Comparison of ENCODE assay signal across 37 mouse cellular contexts in the genomic region with DNA sequence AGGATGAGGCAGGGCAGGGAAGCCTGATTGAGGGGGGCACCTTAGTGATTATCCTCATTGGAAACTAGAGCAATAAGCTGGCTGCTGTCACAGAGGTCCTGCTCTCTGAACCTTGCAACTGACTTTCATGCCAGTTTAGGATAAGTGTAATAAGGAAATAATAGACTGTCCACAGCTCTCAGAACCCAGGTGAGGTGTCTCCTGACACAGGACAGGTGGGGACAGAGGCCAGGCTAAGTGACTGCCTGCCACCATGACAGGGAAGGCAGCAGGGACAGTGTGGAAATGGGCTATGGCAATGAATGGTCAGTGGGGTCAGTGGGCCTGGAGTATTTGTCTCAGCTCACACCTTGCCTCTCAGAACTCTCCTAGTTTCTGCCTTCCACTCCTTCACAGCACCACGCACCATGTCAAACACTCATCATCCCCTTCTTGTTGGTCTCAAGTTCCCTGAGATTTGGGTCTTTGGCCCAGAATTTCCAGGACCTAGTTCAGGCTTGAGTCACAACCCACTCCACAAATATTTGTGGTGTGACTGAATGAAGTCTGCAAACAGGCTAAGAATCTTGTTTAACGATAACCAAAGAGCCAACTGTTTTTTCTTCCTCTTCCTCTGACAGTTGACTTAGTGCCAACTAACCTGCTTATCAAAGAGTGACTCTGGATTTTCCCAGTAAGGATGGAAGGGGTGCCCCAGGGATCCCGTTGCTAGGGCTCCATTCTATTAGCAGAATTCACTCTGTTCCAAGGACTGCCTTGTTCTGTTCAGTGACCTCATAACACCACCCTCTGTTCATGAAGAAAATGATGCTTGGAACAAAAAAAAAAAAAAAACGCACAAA. TPM values are rescaled to one million over a fixed set of nuclear protein-coding genes. Genes with fewer than 3 reads are reported as not detected.
DNase-seq lines count a peak whose midpoint lies in the region; ATAC-seq and TF ChIP-seq lines count a peak whose summit lies in the region.
"Had no signal": no experiment of that assay in that cellular context is flagged by ENCODE, and none has a peak within 500 bp of the region (broad histone marks: within the 10 kb centered on the region; RNA-seq: fewer than 3 reads in every experiment).

TSS of gene Fam3b (minus strand) at position 718 of the 842 bp plus-strand sequence.

- no peaks in the 10 kb centered on the region for H3K4me1 ChIP-seq in lung, embryonic 14.5 days (ENCODE audit: insufficient read depth)
- peaks cover 6% of the 10 kb centered on the region; the same call in 1 of the 2 replicates for H3K4me1 ChIP-seq in lung, adult 2 months (ENCODE audit: control insufficient read depth, insufficient read depth, low read length)
- no peaks in the 10 kb centered on the region for H3K4me1 ChIP-seq in intestine, embryonic 15.5 days (replicated peaks)
- H3K4me1 ChIP-seq in stomach, postnatal 0 days (replicated peaks; ENCODE audit: control insufficient read depth, insufficient read depth) = 0 out of 2 replicates have a peak, but pooled peaks cover 3% of the 10 kb centered on the region
- H3K4me1 ChIP-seq: hindbrain, embryonic 10.5 days; hindbrain, embryonic 15.5 days; liver, embryonic 12.5 days; midbrain, embryonic 12.5 days; neural tube, embryonic 13.5 days had no signal

- TF ChIP-seq CTCF in lung, embryonic 14.5 days (IDR thresholded peaks at IDR 0.05; ENCODE audit: low read depth) = no peak
- no peak for TF ChIP-seq CTCF in lung, adult 2 months (IDR thresholded peaks at IDR 0.05; ENCODE audit: insufficient read depth, low read length)
- TF ChIP-seq CTCF in stomach, postnatal 0 days (IDR thresholded peaks at IDR 0.05; ENCODE audit: low read depth) = no peak

- no peaks in the 10 kb centered on the region for H3K9me3 ChIP-seq in lung, embryonic 14.5 days (ENCODE audit: low read depth, low read length)
- no peaks in the 10 kb centered on the region for H3K9me3 ChIP-seq in intestine, embryonic 15.5 days
- H3K9me3 ChIP-seq in stomach, postnatal 0 days (ENCODE audit: control insufficient read depth, low read length) = no peaks in the 10 kb centered on the region
- H3K9me3 ChIP-seq: embryonic facial prominence, embryonic 13.5 days; hindbrain, embryonic 10.5 days; hindbrain, embryonic 15.5 days; liver, embryonic 12.5 days; midbrain, embryonic 12.5 days; neural tube, embryonic 13.5 days had no signal

- no peak within 1 kb of the TSS for H3K9ac ChIP-seq in lung, embryonic 14.5 days
- H3K9ac ChIP-seq in intestine, embryonic 15.5 days = no peak within 1 kb of the TSS
- H3K9ac ChIP-seq in stomach, postnatal 0 days (ENCODE audit: low read length) = no peak within 1 kb of the TSS
- H3K9ac ChIP-seq: embryonic facial prominence, embryonic 13.5 days; hindbrain, embryonic 15.5 days; liver, embryonic 12.5 days; liver, postnatal 0 days; midbrain, embryonic 12.5 days; neural tube, embryonic 13.5 days had no signal

- no peaks in the 10 kb centered on the region for H3K36me3 ChIP-seq in lung, embryonic 14.5 days (ENCODE audit: insufficient read depth)
- H3K36me3 ChIP-seq in intestine, embryonic 15.5 days = no peaks in the 10 kb centered on the region
- no peaks in the 10 kb centered on the region for H3K36me3 ChIP-seq in stomach, postnatal 0 days (ENCODE audit: control insufficient read depth, insufficient read depth, low read length)
- H3K36me3 ChIP-seq: embryonic facial prominence, embryonic 13.5 days; hindbrain, embryonic 10.5 days; hindbrain, embryonic 15.5 days; liver, embryonic 12.5 days; midbrain, embryonic 12.5 days; neural tube, embryonic 13.5 days had no signal

- no peak within 1 kb of the TSS for H3K4me2 ChIP-seq in lung, embryonic 14.5 days
- no peak within 1 kb of the TSS for H3K4me2 ChIP-seq in intestine, embryonic 15.5 days (replicated peaks)
- H3K4me2 ChIP-seq in stomach, postnatal 0 days (replicated peaks; ENCODE audit: low read depth) = no peak within 1 kb of the TSS
- H3K4me2 ChIP-seq: embryonic facial prominence, embryonic 13.5 days; hindbrain, embryonic 15.5 days; liver, embryonic 12.5 days; midbrain, embryonic 12.5 days; neural tube, embryonic 13.5 days had no signal

- no peak for ATAC-seq in lung, embryonic 14.5 days (ENCODE audit: insufficient read depth)
- peak; percentile 59 for ATAC-seq in intestine, embryonic 15.5 days
- ATAC-seq in stomach, postnatal 0 days (ENCODE audit: low FRiP score, low TSS enrichment) = peak; percentile 45; the same call in 1 of the 2 replicates
- ATAC-seq in erythroid progenitor cell, adult 5-6 weeks (replicated peaks; ENCODE audit: low FRiP score, poor library complexity, severe bottlenecking) = no peak
- ATAC-seq: forebrain, embryonic 16.5 days; inflammation-experienced regulatory T-cells, adult 6 months; liver, embryonic 12.5 days; liver, postnatal 0 days had no signal

- no peak within 1 kb of the TSS for H3K4me3 ChIP-seq in lung, embryonic 14.5 days (ENCODE audit: low read depth, low read length)
- no peak within 1 kb of the TSS for H3K4me3 ChIP-seq in lung, adult 2 months (replicated peaks; ENCODE audit: extremely low read depth, low read depth, low read length)
- no peak within 1 kb of the TSS for H3K4me3 ChIP-seq in intestine, embryonic 15.5 days (replicated peaks)
- no peak within 1 kb of the TSS for H3K4me3 ChIP-seq in stomach, postnatal 0 days (ENCODE audit: low read depth, low read length)
- H3K4me3 ChIP-seq: embryonic facial prominence, embryonic 13.5 days; gastrocnemius, adult 2 months; hindbrain, embryonic 10.5 days; hindbrain, embryonic 15.5 days; liver, embryonic 12.5 days; megakaryocyte, embryonic 14.5 days; midbrain, embryonic 12.5 days; neural tube, embryonic 13.5 days had no signal

- TF ChIP-seq POLR2A in lung, adult 2 months (IDR thresholded peaks at IDR 0.05; ENCODE audit: borderline replicate concordance, extremely low read depth, low read depth, low read length) = no peak

- WGBS in lung, embryonic 14.5 days = 39% methylated on average over 4 of the region's 4 CpGs
- 45% methylated on average over 4 of the region's 4 CpGs for WGBS in lung, adult 2 months
- WGBS in intestine, embryonic 15.5 days = 73% methylated on average over 4 of the region's 4 CpGs
- WGBS in stomach, postnatal 0 days = 46% methylated on average over 4 of the region's 4 CpGs

- no peaks in the 10 kb centered on the region for H3K27me3 ChIP-seq in lung, embryonic 14.5 days (ENCODE audit: insufficient read depth, low read length)
- no peaks in the 10 kb centered on the region for H3K27me3 ChIP-seq in intestine, embryonic 15.5 days (replicated peaks)
- no peaks in the 10 kb centered on the region for H3K27me3 ChIP-seq in stomach, postnatal 0 days (ENCODE audit: control insufficient read depth, insufficient read depth, low read length)
- H3K27me3 ChIP-seq: embryonic facial prominence, embryonic 13.5 days; hindbrain, embryonic 15.5 days; liver, embryonic 12.5 days; midbrain, embryonic 12.5 days; neural tube, embryonic 13.5 days had no signal

- DNase-seq in lung, embryonic 14.5 days = peak; percentile 19
- DNase-seq in lung, adult 2 months = no peak
- peak; percentile 34 for DNase-seq in lung, postnatal 25 days (ENCODE audit: low spot score)
- no peak for DNase-seq in stomach, postnatal 0 days (ENCODE audit: low spot score)
- DNase-seq in spleen, adult 12 weeks (ENCODE audit: low spot score) = no peak
- DNase-seq: adrenal gland, postnatal 25 days; cerebellum, adult 11-12 months; cerebellum, adult 9-11 months; gastrocnemius, adult 2 months; heart, postnatal 14 days; kidney, adult 8-10 months; kidney, postnatal 10 days; left cerebral cortex, postnatal 4 days; liver, postnatal 0 days; right cerebral cortex, postnatal 4 days; thymus, adult 2 months; thymus, postnatal 4 days had no signal

- TF ChIP-seq EP300 in stomach, postnatal 0 days (optimal IDR thresholded peaks at IDR 0.05) = no peak

- no peak within 1 kb of the TSS for H3K27ac ChIP-seq in lung, embryonic 14.5 days (ENCODE audit: low read depth)
- no peak within 1 kb of the TSS for H3K27ac ChIP-seq in intestine, embryonic 15.5 days
- peak within 1 kb of the TSS; percentile 73 for H3K27ac ChIP-seq in stomach, postnatal 0 days (replicated peaks)
- H3K27ac ChIP-seq: embryonic facial prominence, embryonic 13.5 days; gastrocnemius, adult 2 months; hindbrain, embryonic 10.5 days; hindbrain, embryonic 15.5 days; liver, embryonic 12.5 days; midbrain, embryonic 12.5 days; neural tube, embryonic 13.5 days had no signal

RNA-seq across cellular contexts. Expression of gene Fam3b, which starts in this region (rescaled TPM):
- not detected in 2 replicates for polyA plus RNA-seq in lung, embryonic 14.5 days (2014; fragmentation: Nextera tagmentation; extraction: Ambion mirVana)
- polyA plus RNA-seq in lung, adult 2 months (2012; rRNA removed) = 0.32 and 0.41 TPM in 2 replicates
- polyA plus RNA-seq in intestine, embryonic 15.5 days (2015; fragmentation: Nextera tagmentation; extraction: Ambion mirVana) = 0.85 and 1.3 TPM in 2 replicates
- polyA plus RNA-seq in stomach, postnatal 0 days (2015; fragmentation: Nextera tagmentation; extraction: Ambion mirVana) = 50.6 and 55.3 TPM in 2 replicates
- total RNA-seq in erythroid progenitor cell, adult 5-6 weeks (2015; ENCODE audit: low replicate concordance) = not detected in 2 replicates
- total RNA-seq in erythroid progenitor cell, adult 5-6 weeks (2017; ENCODE audit: low replicate concordance) = not detected in 2 replicates
- total RNA-seq: adrenal gland, adult 18-20 months; adrenal gland, postnatal 25 days; gastrocnemius, adult 2 months; gastrocnemius, postnatal 4 days; heart, adult 8-10 months; heart, postnatal 14 days; layer of hippocampus, postnatal 14 days; left cerebral cortex, adult 8-10 months; left cerebral cortex, postnatal 4 days had no signal
- polyA plus RNA-seq: embryonic facial prominence, embryonic 13.5 days; forebrain, embryonic 11.5 days; forebrain, embryonic 16.5 days; heart, embryonic 14.5 days; hindbrain, embryonic 10.5 days; hindbrain, embryonic 15.5 days; limb, embryonic 14.5 days; liver, embryonic 12.5 days; liver, postnatal 0 days; midbrain, embryonic 12.5 days; neural tube, embryonic 13.5 days; stomach, embryonic 14.5 days had no signal

Comparison
In these comparisons a context has a peak if more than half of its experiments do, and no peak if none do; other contexts are left out.
1. RNA of gene Fam3b (polyA plus RNA-seq): 50.6 to 55.3 TPM in stomach, postnatal 0 days; 0.85 to 1.3 TPM in intestine, embryonic 15.5 days, 0.32 to 0.41 TPM in lung, adult 2 months and not detected in lung, embryonic 14.5 days; every median in the first group is over 10 times any median in the second.
2. Peak in DNase-seq in lung, embryonic 14.5 days; RNA of the gene not detected or under 1 TPM.
3. ATAC-seq: peak in intestine, embryonic 15.5 days (single experiment) and stomach, postnatal 0 days (single experiment); none in lung, embryonic 14.5 days (single experiment) and erythroid progenitor cell, adult 5-6 weeks (single experiment).